Mouse (Mus musculus) liver, embryonic 13.5 days (tissue): ENCODE measurements around the gene Taok3. TPM values are rescaled to one million over a fixed set of nuclear protein-coding genes. Genes with fewer than 3 reads are reported as not detected.
"Not testable (repeated sequence)": the region's sequence is repeated elsewhere in the genome, so short reads cannot be mapped to it uniquely, and the experiment has no call there.

Experiments
- ATAC-seq: fragments of 200-750 bp; cut with Nextera tagmentation; 2 replicates; pipeline ENCODE4 v1.8.0; 2017; ENCODE audit warnings: low read depth, mild to moderate bottlenecking, moderate number of reproducible peaks, moderate library complexity
- DNase-seq: peaks from one replicate; pipeline ENCODE4 v3.0.0; 2022
- H3K27ac ChIP-seq: fragments of 300-500 bp; sonication (generic); 2 replicates; pipeline ENCODE4 v1.5.1; 2015; ENCODE audit warnings: moderate library complexity, mild to moderate bottlenecking, inconsistent platforms
- H3K27me3 ChIP-seq: fragments of 300-500 bp; sonication (generic); 2 replicates; pipeline ENCODE4 v1.6.1; 2015; ENCODE audit warnings: mild to moderate bottlenecking, inconsistent platforms
- H3K36me3 ChIP-seq: fragments of 300-500 bp; sonication (generic); 2 replicates; pipeline ENCODE4 v1.6.1; 2015; ENCODE audit warnings: mild to moderate bottlenecking, inconsistent platforms
- H3K4me1 ChIP-seq: fragments of 300-500 bp; sonication (generic); replicated peaks from 2 replicates; pipeline ENCODE4 v1.6.1; 2015; ENCODE audit warnings: inconsistent platforms
- H3K4me2 ChIP-seq: fragments of 300-500 bp; sonication (generic); 2 replicates; pipeline ENCODE4 v1.6.1; 2015; ENCODE audit warnings: inconsistent platforms, mild to moderate bottlenecking, moderate library complexity
- H3K4me3 ChIP-seq: fragments of 300-500 bp; sonication (generic); replicated peaks from 2 replicates; pipeline ENCODE4 v1.5.1; 2015; ENCODE audit warnings: mild to moderate bottlenecking, inconsistent platforms
- H3K9ac ChIP-seq: fragments of 300-500 bp; sonication (generic); 2 replicates; pipeline ENCODE4 v1.6.1; 2015; ENCODE audit warnings: mild to moderate bottlenecking, inconsistent platforms
- H3K9me3 ChIP-seq: fragments of 300-500 bp; sonication (generic); replicated peaks from 2 replicates; pipeline ENCODE4 v1.6.1; 2016; ENCODE audit warnings: inconsistent platforms
- WGBS: fragments of 180-500 bp; shearing (Covaris S2); methylation state at CpG from one replicate; pipeline ENCODE4 v1.1.7; 2015; ENCODE audit not compliant: insufficient replicate concordance; 5-methylcytosine and 5-hydroxymethylcytosine counted together
- polyA plus RNA-seq: library from polyadenylated mRNA; unstranded; fragments of >200 nt; fragmentation: Nextera tagmentation; extraction: Ambion mirVana; gene quantifications from 2 replicates; pipeline ENCODE4 v1.2.1, GENCODE M21; 2015

Gene Taok3
- polyA plus RNA-seq, 1 experiment from 2014 or later, result 49.3 TPM

DNA sequence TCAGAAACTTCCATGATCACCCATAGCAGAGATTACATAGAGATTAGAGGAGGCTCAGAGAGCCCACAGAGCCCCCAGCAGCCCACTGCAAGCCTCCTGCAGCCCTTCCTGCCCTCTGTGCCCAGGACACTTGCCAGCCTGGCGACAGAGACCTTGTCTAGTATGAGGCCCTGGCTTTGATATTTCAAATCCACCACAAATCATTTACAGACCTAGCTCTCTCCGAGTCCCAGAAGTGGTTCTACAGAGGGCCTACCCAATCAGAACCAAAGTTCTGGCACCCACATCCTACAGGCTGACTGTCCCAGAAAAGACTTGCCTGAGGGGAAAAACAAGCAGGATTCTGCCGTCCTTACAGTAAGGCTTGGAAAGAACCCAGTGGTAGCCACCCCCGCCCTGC is 165.3 kb downstream of the Taok3 start:
- WGBS, result 73% methylated on average over 4 of the region's 4 CpGs
- peaks cover 47% of the 10 kb centered on the region for H3K36me3 ChIP-seq
- no peaks in the 10 kb centered on the region for H3K27me3 ChIP-seq
- no peak overlapping the region for H3K9ac ChIP-seq
- H3K4me1 ChIP-seq, result peaks cover 49% of the 10 kb centered on the region
- no peak for DNase-seq
- H3K4me3 ChIP-seq, result no peak overlapping the region
- no peak overlapping the region for H3K4me2 ChIP-seq
- H3K27ac ChIP-seq, result no peak overlapping the region
- no peak for ATAC-seq
- 0 out of 2 replicates have a peak, but pooled peaks cover 4% of the 10 kb centered on the region for H3K9me3 ChIP-seq

GRCm38 (mm10) chr5:117286286-117286685 is 166.4 kb downstream of the Taok3 start:
- Histone ChIP-seq H3K4me1 (peaks cover 42% of the 10 kb centered on the region), H3K4me3 (peak overlapping the region; percentile 75), H3K27ac (peak overlapping the region; percentile 59; the same call in 1 of the 2 replicates), H3K4me2 (peak overlapping the region; percentile 94), H3K9ac (peak overlapping the region; percentile 81), H3K36me3 (peaks cover 41% of the 10 kb centered on the region), H3K27me3 (no peaks in the 10 kb centered on the region), H3K9me3 (0 out of 2 replicates have a peak, but pooled peaks cover 4% of the 10 kb centered on the region)
- WGBS, result 37% methylated on average over 3 of the region's 3 CpGs
- ATAC-seq, result no peak
- DNase-seq, result no peak

GRCm38 (mm10) chr5:117286831-117287822 is 167.2 kb downstream of the Taok3 start, which contains the start of gene Pebp1:
TSS of gene Pebp1 (minus strand) at chr5:117287625.
- Histone ChIP-seq H3K4me1 (peaks cover 42% of the 10 kb centered on the region), H3K36me3 (peaks cover 33% of the 10 kb centered on the region), H3K27me3 (no peaks in the 10 kb centered on the region), H3K4me2 (peak within 1 kb of the TSS; percentile 94), H3K9ac (peak within 1 kb of the TSS; percentile 81), H3K4me3 (peak within 1 kb of the TSS; percentile 75), H3K9me3 (0 out of 2 replicates have a peak, but pooled peaks cover 4% of the 10 kb centered on the region), H3K27ac (peak within 1 kb of the TSS; percentile 59; the same call in 1 of the 2 replicates)
- ATAC-seq (peak; percentile 96), DNase-seq (peak; percentile 95)
- WGBS, result under 1% methylated on average over 77 of the region's 77 CpGs

GRCm38 (mm10) chr5:117289646-117290045 is 169.7 kb downstream of the Taok3 start:
- Histone ChIP-seq H3K4me3 (no peak overlapping the region), H3K9me3 (0 out of 2 replicates have a peak, but pooled peaks cover 4% of the 10 kb centered on the region), H3K4me2 (no peak overlapping the region), H3K27ac (no peak overlapping the region), H3K4me1 (peaks cover 35% of the 10 kb centered on the region), H3K27me3 (no peaks in the 10 kb centered on the region), H3K36me3 (peaks cover 14% of the 10 kb centered on the region), H3K9ac (no peak overlapping the region)
- no peak for DNase-seq
- ATAC-seq, result no peak

- ATAC-seq, result no peak
- 76% methylated on average over 2 of the region's 2 CpGs for WGBS
- Histone ChIP-seq H3K36me3 (peaks cover 9% of the 10 kb centered on the region), H3K4me3 (no peak overlapping the region), H3K27me3 (no peaks in the 10 kb centered on the region), H3K4me2 (no peak overlapping the region), H3K27ac (no peak overlapping the region), H3K4me1 (peaks cover 30% of the 10 kb centered on the region), H3K9ac (no peak overlapping the region), H3K9me3 (0 out of 2 replicates have a peak, but pooled peaks cover 4% of the 10 kb centered on the region)
- no peak for DNase-seq
Measured at GRCm38 (mm10) chr5:117290081-117290480, 170.2 kb downstream of the Taok3 start.

- Histone ChIP-seq H3K4me1 (peaks cover 19% of the 10 kb centered on the region), H3K9me3 (0 out of 2 replicates have a peak, but pooled peaks cover 4% of the 10 kb centered on the region), H3K4me2 (no peak overlapping the region), H3K36me3 (no peaks in the 10 kb centered on the region), H3K27me3 (no peaks in the 10 kb centered on the region), H3K9ac (no peak overlapping the region), H3K4me3 (no peak overlapping the region), H3K27ac (no peak overlapping the region)
- 68% methylated on average over 3 of the region's 3 CpGs for WGBS
- DNase-seq, result no peak
- no peak for ATAC-seq
Measured at GRCm38 (mm10) chr5:117291312-117291711, 171.4 kb downstream of the Taok3 start.

GRCm38 (mm10) chr5:117292547-117292946 is 172.6 kb downstream of the Taok3 start:
- peaks cover 11% of the 10 kb centered on the region for H3K4me1 ChIP-seq
- no peaks in the 10 kb centered on the region for H3K36me3 ChIP-seq
- no peak overlapping the region for H3K4me2 ChIP-seq
- DNase-seq, result no peak
- no peak overlapping the region for H3K4me3 ChIP-seq
- no peaks in the 10 kb centered on the region for H3K27me3 ChIP-seq
- 54% methylated on average over 6 of the region's 6 CpGs for WGBS
- no peak overlapping the region for H3K27ac ChIP-seq
- no peak overlapping the region for H3K9ac ChIP-seq
- H3K9me3 ChIP-seq, result 0 out of 2 replicates have a peak, but pooled peaks cover 4% of the 10 kb centered on the region
- 0 out of 2 replicates have a peak, but pooled peaks have one; percentile 21 for ATAC-seq

- not testable (repeated sequence) for H3K27ac ChIP-seq, H3K4me2 ChIP-seq, ATAC-seq, H3K4me1 ChIP-seq, H3K27me3 ChIP-seq, DNase-seq, H3K36me3 ChIP-seq, H3K4me3 ChIP-seq, H3K9me3 ChIP-seq, H3K9ac ChIP-seq
- WGBS, result 80% methylated on average over 3 of the region's 3 CpGs
Measured at GRCm38 (mm10) chr5:117293776-117294175, 173.8 kb downstream of the Taok3 start.

GRCm38 (mm10) chr5:117295011-117295410 is 175.1 kb downstream of the Taok3 start:
- ATAC-seq, result 0 out of 2 replicates have a peak, but pooled peaks have one; percentile 15

DNA sequence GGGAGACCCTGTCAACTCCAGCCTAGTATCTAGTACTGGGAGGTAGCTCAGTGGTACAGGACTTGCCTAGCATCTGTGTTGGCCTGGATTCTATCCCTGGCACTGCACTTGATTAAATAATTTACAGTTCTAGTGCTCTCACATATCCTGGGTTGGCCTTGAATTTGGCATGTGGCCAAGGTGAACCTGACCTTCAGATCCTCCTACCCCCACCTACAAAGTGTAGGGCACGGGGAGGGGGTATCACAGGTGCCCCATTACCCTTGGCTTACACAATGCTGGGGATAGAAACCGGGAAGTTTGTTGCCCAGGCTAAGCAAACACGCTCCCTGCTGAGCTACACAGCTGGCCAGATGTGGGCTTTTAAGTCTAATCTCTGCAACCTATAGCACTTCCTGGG is 183.0 kb downstream of the Taok3 start:
- Histone ChIP-seq H3K36me3 (no peaks in the 10 kb centered on the region), H3K9me3 (0 out of 2 replicates have a peak, but pooled peaks cover 3% of the 10 kb centered on the region), H3K9ac (no peak overlapping the region), H3K4me2 (no peak overlapping the region), H3K27ac (no peak overlapping the region), H3K4me1 (no peaks in the 10 kb centered on the region), H3K4me3 (no peak overlapping the region), H3K27me3 (no peaks in the 10 kb centered on the region)
- ATAC-seq (no peak), DNase-seq (no peak)
- WGBS, result 58% methylated on average over 3 of the region's 3 CpGs

More at GRCm38 (mm10) chr5:117295011-117295410, 175.1 kb downstream of the Taok3 start:
- Histone ChIP-seq H3K9ac (no peak overlapping the region), H3K27me3 (no peaks in the 10 kb centered on the region), H3K9me3 (0 out of 2 replicates have a peak, but pooled peaks cover 2% of the 10 kb centered on the region), H3K4me2 (no peak overlapping the region), H3K4me1 (no peaks in the 10 kb centered on the region), H3K36me3 (no peaks in the 10 kb centered on the region), H3K27ac (no peak overlapping the region), H3K4me3 (no peak overlapping the region)
- no peak for DNase-seq
- WGBS, result 74% methylated on average over 8 of the region's 8 CpGs
